Mouse (Mus musculus) 3134 (cell line): ENCODE results near the gene Lrrfip2.

Experiments used
- DNase-seq: peaks from one replicate; pipeline ENCODE4 v3.0.0-alpha.2; 2011; ENCODE audit warnings: low spot score; ENCODE audit not compliant: insufficient read length; ENCODE audit errors: extremely low read depth

Gene Lrrfip2

GRCm38 (mm10) chr9:111155764-111156458 is 38.5 kb downstream of the Lrrfip2 start:
- no peak for DNase-seq

- DNase-seq: no peak
These were observed 42.2 kb downstream of the Lrrfip2 start for GRCm38 (mm10) chr9:111159562-111159961.

GRCm38 (mm10) chr9:111161213-111161612 is 43.8 kb downstream of the Lrrfip2 start:
- DNase-seq: no peak

GRCm38 (mm10) chr9:111166612-111167011 is 49.2 kb downstream of the Lrrfip2 start:
- no peak for DNase-seq

- DNase-seq: no peak
These were observed 53.0 kb downstream of the Lrrfip2 start for GRCm38 (mm10) chr9:111170430-111170829.

- no peak for DNase-seq
These were observed 56.7 kb downstream of the Lrrfip2 start for GRCm38 (mm10) chr9:111174071-111174470.

GRCm38 (mm10) chr9:111178971-111179370 is 61.6 kb downstream of the Lrrfip2 start:
- DNase-seq: no peak

GRCm38 (mm10) chr9:111182176-111182575 is 64.8 kb downstream of the Lrrfip2 start:
- peak; percentile 32 for DNase-seq

- no peak for DNase-seq
These were observed 67.5 kb downstream of the Lrrfip2 start for GRCm38 (mm10) chr9:111184929-111185328.

GRCm38 (mm10) chr9:111186861-111187260 is 69.5 kb downstream of the Lrrfip2 start:
- DNase-seq: no peak

- DNase-seq: no peak
These were observed 71.3 kb downstream of the Lrrfip2 start for GRCm38 (mm10) chr9:111188731-111189130.

GRCm38 (mm10) chr9:111193211-111193610 is 75.8 kb downstream of the Lrrfip2 start:
- DNase-seq: peak; percentile 7

- no peak for DNase-seq
These were observed 79.7 kb downstream of the Lrrfip2 start for GRCm38 (mm10) chr9:111197116-111197515.

GRCm38 (mm10) chr9:111197712-111198111 is 80.3 kb downstream of the Lrrfip2 start:
- no peak for DNase-seq

GRCm38 (mm10) chr9:111198332-111198731 is 80.9 kb downstream of the Lrrfip2 start:
- no peak for DNase-seq

GRCm38 (mm10) chr9:111200208-111200607 is 82.8 kb downstream of the Lrrfip2 start:
- DNase-seq: no peak

GRCm38 (mm10) chr9:111204601-111205375 is 87.4 kb downstream of the Lrrfip2 start:
- no peak for DNase-seq

GRCm38 (mm10) chr9:111207683-111208082 is 90.3 kb downstream of the Lrrfip2 start:
- DNase-seq: no peak

- DNase-seq: no peak
These were observed 90.8 kb downstream of the Lrrfip2 start for GRCm38 (mm10) chr9:111208185-111208584.

GRCm38 (mm10) chr9:111209158-111209699 is 91.8 kb downstream of the Lrrfip2 start:
- DNase-seq: no peak

- no peak for DNase-seq
These were observed 93.0 kb downstream of the Lrrfip2 start for GRCm38 (mm10) chr9:111210412-111210811.
